Mouse (Mus musculus): Measurements from ENCODE around the gene Amdhd1. TPM values are rescaled to one million over a fixed set of nuclear protein-coding genes. Genes with fewer than 3 reads are reported as not detected.

Amdhd1 gene
- not detected for polyA plus RNA-seq (2015; fragmentation: Illumina TruSeq; extraction: RNeasy Lipid Tissue Mini Kit (QIAGEN cat#74804); ENCODE audit: insufficient read depth, low read depth, low replicate concordance)

DNA sequence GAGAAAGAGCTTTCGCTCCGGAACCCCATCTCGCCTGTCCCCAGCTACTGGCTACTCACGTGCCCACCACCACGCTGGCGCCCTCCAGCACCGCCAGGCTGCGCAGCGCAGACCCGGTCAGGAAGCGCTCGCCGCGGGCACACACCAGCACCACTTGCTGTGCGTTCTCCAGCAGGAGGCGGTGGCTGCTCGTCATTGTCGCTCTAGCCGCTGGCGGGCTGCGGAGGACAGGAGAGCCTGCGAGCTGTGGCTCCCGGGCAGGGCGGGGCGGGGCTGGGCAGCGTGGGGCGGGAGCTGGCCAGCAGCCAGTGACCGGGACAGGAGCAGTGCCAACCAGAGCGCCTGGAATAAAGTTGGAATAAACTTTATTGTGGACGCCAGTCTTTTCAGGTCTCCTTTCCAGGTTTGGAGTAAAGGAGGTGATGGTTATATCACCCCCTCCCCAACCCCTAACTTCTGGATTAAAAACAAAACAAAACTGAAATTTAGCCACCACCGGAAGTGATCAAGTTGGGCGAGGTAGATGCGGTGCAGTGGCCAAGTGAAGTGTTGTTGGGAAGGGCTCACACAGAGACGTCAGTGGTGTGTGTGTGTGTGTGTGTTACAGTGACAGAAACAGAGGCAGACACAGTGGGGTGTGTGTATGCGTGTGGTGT is at the start of gene Amdhd1:
Amdhd1 (minus strand) TSS at position 259 of the 656 bp plus-strand sequence.

DNA sequence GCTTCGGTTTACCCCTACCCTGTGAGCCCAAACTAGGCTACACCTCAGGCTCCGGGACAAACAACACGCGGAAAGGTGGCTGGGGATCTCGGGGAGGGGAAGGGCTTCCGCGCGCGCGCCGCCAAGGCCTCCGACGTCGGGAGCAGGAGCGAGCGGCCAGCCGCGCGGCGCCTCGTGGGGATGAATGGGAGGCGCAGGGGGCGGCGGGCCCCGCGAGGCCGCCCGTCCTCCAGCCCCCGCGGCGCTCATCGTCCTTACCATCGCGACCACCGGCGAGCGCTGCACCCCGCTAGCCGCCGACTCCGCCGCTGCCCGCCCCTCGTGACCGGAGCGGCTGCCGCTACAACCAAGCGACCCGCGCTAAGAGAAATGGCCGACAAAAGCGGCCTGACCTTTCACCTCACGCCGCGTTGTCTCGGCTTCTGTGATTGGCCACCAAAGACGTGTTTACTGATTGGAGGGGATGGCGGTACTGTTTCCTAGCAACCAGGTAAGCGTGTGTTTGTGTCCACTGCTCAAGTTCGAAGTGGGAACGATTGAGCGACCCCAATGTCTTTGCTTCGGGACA is 49.5 kb upstream of the Amdhd1 start, which contains the start of gene Snrpf:
Snrpf (minus strand) TSS at position 426 of the 568 bp plus-strand sequence.

DNA sequence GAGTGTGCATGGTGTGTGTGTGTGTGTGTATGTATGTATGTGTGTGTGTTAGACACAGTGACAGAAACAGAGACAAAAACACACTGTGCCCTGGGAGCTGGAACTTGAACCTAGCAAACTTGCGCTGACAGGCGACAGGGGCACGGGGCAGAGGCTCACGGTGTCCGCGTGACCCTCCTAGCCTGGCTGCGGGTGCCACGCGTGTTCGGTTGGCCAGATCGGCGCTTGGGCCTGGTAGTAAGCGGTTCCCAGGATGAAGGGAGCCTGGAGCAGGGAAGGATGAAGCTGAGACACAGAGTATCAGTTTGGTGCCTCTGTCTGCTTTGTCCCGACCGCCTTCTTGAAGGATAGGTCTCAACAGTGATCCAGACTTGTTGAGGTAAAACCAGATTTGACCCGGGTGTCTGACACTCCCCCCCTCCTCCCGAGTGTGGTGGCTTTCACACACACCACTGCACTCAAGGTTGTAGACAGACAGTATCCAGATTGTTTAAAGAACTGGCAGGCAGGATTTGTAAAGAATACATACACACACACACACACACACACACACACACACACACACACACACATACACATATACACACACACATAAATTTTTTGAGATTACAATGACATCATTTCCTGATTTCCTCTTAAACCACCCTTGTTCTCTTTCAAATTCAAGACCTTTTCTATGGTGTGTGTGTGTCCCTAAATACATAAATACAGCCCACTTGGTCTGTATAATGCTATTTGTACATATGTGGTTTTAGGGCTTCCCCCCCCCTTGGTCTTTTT is 788 bp upstream of the Amdhd1 start, which contains the start of gene Ccdc38:
Ccdc38 (plus strand) TSS at position 202 of the 780 bp plus-strand sequence.

DNA sequence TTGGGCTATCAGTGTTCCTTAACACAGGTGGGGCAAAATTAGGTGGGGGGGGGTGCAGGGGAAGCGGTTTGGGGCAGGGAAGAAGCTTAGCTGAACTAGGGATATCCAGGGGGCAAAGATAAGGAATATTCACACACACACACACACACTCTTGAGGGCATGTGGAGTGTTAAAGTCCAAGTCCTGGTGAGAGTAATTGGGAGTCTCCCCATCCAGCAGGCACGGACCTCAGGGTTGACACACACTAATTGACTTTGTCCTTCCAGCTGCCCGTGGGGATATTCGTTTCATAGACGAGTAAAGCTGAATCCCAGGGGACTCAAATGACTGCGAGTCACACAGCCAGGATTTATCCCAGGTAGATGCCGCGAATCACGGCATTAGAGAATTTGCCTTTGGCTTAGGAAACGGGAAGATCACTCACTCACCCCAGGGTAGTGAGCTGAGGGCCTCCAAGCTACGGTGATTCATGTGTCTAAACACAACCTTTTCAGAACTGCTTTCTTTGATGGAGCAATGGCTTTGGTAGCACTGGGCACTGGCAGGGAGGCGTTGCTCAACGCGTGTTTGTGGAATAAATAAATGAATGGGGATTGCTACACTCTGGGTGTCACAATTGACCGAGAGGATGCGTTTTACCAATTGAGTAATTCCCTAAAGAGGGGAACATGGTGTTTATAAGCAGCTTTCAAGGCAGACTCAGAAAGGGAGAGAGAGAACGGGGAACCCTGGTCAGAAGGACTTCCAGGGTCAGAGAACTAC is 51.6 kb downstream of the Amdhd1 start, which contains the start of gene Hal:
Hal (plus strand) TSS at position 703 of the 762 bp plus-strand sequence.

Other genes with a start within 250 kb of the Amdhd1 start
- gene Elk3, start 228.9 kb downstream of the Amdhd1 start, polyA plus RNA-seq (2015; fragmentation: Illumina TruSeq; extraction: RNeasy Lipid Tissue Mini Kit (QIAGEN cat#74804); ENCODE audit: insufficient read depth, low read depth, low replicate concordance): 14.0 TPM
- gene Lta4h, start 86.6 kb downstream of the Amdhd1 start, polyA plus RNA-seq (2015; fragmentation: Illumina TruSeq; extraction: RNeasy Lipid Tissue Mini Kit (QIAGEN cat#74804); ENCODE audit: insufficient read depth, low read depth, low replicate concordance): 21.1 TPM
- gene Hal, start 51.3 kb downstream of the Amdhd1 start, polyA plus RNA-seq (2015; fragmentation: Illumina TruSeq; extraction: RNeasy Lipid Tissue Mini Kit (QIAGEN cat#74804); ENCODE audit: insufficient read depth, low read depth, low replicate concordance): not detected
- not detected for gene Ccdc38, start 599 bp upstream of the Amdhd1 start, polyA plus RNA-seq (2015; fragmentation: Illumina TruSeq; extraction: RNeasy Lipid Tissue Mini Kit (QIAGEN cat#74804); ENCODE audit: insufficient read depth, low read depth, low replicate concordance)
- 8.2 TPM for gene Snrpf, start 49.7 kb upstream of the Amdhd1 start, polyA plus RNA-seq (2015; fragmentation: Illumina TruSeq; extraction: RNeasy Lipid Tissue Mini Kit (QIAGEN cat#74804); ENCODE audit: insufficient read depth, low read depth, low replicate concordance)
- gene Ntn4, start 100.6 kb upstream of the Amdhd1 start, polyA plus RNA-seq (2015; fragmentation: Illumina TruSeq; extraction: RNeasy Lipid Tissue Mini Kit (QIAGEN cat#74804); ENCODE audit: insufficient read depth, low read depth, low replicate concordance): 4.3 TPM

Measured in pancreas, adult 10 weeks (tissue).